Mouse (Mus musculus) lung, adult 2 months (tissue): ENCODE results near the gene Pcdh9.

Source experiments
- CTCF ChIP-seq: fragments of 200-500 bp; IDR thresholded peaks from 2 replicates; pipeline ENCODE4 v1.5.1; 2011; ENCODE audit warnings: mild to moderate bottlenecking, low read length, control low read depth; ENCODE audit not compliant: insufficient read depth
- POLR2A ChIP-seq: fragments of 200-500 bp; IDR thresholded peaks from 2 replicates; pipeline ENCODE4 v1.6.1; 2011; ENCODE audit warnings: low read depth, mild to moderate bottlenecking, control low read depth, low read length, borderline replicate concordance; ENCODE audit errors: extremely low read depth

GRCm38 (mm10) chr14:93762855-93763254 lies 127.6 kb downstream of the Pcdh9 start:
- TF ChIP-seq CTCF (no peak), POLR2A (no peak)
